Mouse (Mus musculus) liver, adult 2 months (tissue): Measurements from ENCODE around the gene Pigs. TPM values are rescaled to one million over a fixed set of nuclear protein-coding genes. Genes with fewer than 3 reads are reported as not detected.

Experiments
- DNase-seq: peaks from one replicate; pipeline ENCODE4 v3.0.0-alpha.2; 2011; ENCODE audit warnings: low read depth, low spot score; ENCODE audit errors: extremely low read depth
- H3K27ac ChIP-seq: fragments of 200-500 bp; replicated peaks from 2 replicates; pipeline ENCODE4 v1.5.1; 2012; ENCODE audit warnings: low read depth, mild to moderate bottlenecking, control low read depth, inconsistent platforms, low read length; ENCODE audit not compliant: insufficient read depth
- H3K27me3 ChIP-seq: fragments of 200-500 bp; 2 replicates; pipeline ENCODE4 v1.6.1; 2012; ENCODE audit warnings: mild to moderate bottlenecking, moderate library complexity, low read length, inconsistent platforms; ENCODE audit not compliant: control insufficient read depth, insufficient read depth
- H3K36me3 ChIP-seq: fragments of 200-500 bp; 2 replicates; pipeline ENCODE4 v1.6.1; 2012; ENCODE audit warnings: low read length, inconsistent platforms; ENCODE audit not compliant: control insufficient read depth, insufficient read depth
- H3K4me1 ChIP-seq: fragments of 200-500 bp; 2 replicates; pipeline ENCODE4 v1.6.1; 2011; ENCODE audit warnings: low read length; ENCODE audit not compliant: control insufficient read depth, insufficient read depth
- H3K4me3 ChIP-seq: fragments of 200-500 bp; 2 replicates; pipeline ENCODE4 v1.5.1; 2011; ENCODE audit warnings: low read depth, mild to moderate bottlenecking, control low read depth, low read length, moderate library complexity; ENCODE audit not compliant: insufficient read depth
- H3K79me2 ChIP-seq: fragments of 200-500 bp; 2 replicates; pipeline ENCODE4 v1.6.1; 2012; ENCODE audit warnings: inconsistent platforms, mild to moderate bottlenecking, low read length, moderate library complexity; ENCODE audit not compliant: control insufficient read depth, insufficient read depth
- H3K9ac ChIP-seq: fragments of 200-500 bp; 2 replicates; pipeline ENCODE4 v1.6.1; 2012; ENCODE audit warnings: low read depth, mild to moderate bottlenecking, control low read depth, inconsistent platforms, low read length
- CTCF ChIP-seq: fragments of 200-500 bp; IDR thresholded peaks from 2 replicates; pipeline ENCODE4 v1.5.1; 2011; ENCODE audit warnings: low read depth, low read length, control low read depth
- POLR2A ChIP-seq: fragments of 200-500 bp; IDR thresholded peaks from 2 replicates; pipeline ENCODE4 v1.6.1; 2011; ENCODE audit warnings: low read length, control low read depth; ENCODE audit not compliant: insufficient read depth; ENCODE audit errors: extremely low read depth
- WGBS: fragments of 180-500 bp; shearing (Covaris S2); methylation state at CpG from one replicate; pipeline ENCODE4 v1.1.7; 2018; 5-methylcytosine and 5-hydroxymethylcytosine counted together
- polyA plus RNA-seq: library from polyadenylated mRNA; depleted of rRNA; stranded (reverse); fragments of >200 nt; gene quantifications from 2 replicates; pipeline ENCODE4 v1.2.3, GENCODE M21; 2012
- total RNA-seq: library from RNA; depleted of rRNA; stranded (reverse); fragments of >200 nt; gene quantifications from 2 replicates; pipeline ENCODE4 v1.2.3, GENCODE M21; 2014

Gene Pigs
- total and polyA plus RNA-seq, 2 experiments: 6.6 to 35.5 TPM

GRCm38 (mm10) chr11:78318411-78318810 is 9.8 kb upstream of the Pigs start:
- no peaks in the 10 kb centered on the region for H3K36me3 ChIP-seq
- no peak overlapping the region for H3K27ac ChIP-seq
- DNase-seq: no peak
- TF ChIP-seq CTCF (no peak), POLR2A (no peak)
- WGBS: 95% methylated on average over 2 of the region's 2 CpGs
- no peaks in the 10 kb centered on the region for H3K27me3 ChIP-seq
- no peak overlapping the region for H3K4me3 ChIP-seq
- no peak overlapping the region for H3K9ac ChIP-seq
- H3K79me2 ChIP-seq: no peaks in the 10 kb centered on the region
- H3K4me1 ChIP-seq: peaks cover 2% of the 10 kb centered on the region; the same call in 1 of the 2 replicates

DNA sequence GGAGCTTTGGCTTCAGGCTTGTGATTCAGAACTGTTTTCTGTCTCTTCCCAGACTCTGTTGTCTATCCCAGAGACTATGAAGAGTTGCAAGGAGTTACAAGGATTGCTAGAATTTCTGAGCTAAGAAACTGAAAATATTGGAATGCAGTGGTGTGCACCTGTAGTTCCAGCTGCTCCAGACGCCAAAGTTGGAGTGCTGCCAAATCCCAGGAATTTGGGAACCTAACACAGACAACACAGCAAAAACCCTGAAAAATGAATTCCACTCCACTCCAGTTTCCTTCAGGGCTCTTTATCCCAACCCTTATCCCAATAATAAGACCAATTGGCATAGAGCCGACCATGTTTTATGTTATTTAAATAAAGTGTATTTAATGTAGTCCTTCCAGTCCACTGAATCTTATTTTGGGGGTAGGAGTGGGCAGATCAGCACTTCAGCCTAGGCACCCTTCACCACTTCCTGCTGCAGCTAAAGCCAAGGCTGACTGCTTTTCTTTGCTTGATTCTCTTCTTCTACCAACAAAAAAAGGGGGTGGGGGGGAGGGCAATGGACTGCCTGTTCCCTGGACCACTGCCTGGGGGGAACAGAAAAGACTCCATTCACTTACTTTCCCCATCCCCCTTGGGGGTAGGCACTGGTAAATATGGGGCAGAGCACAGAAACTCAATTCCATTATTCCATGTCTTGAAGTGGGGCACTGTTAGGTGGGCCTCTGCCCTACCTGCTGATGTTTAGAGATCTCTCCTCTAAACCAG is 6.0 kb upstream of the Pigs start:
- WGBS: 47% methylated on average over 2 of the region's 2 CpGs
- H3K4me3 ChIP-seq: no peak overlapping the region
- no peaks in the 10 kb centered on the region for H3K79me2 ChIP-seq
- DNase-seq: no peak
- no peaks in the 10 kb centered on the region for H3K27me3 ChIP-seq
- no peaks in the 10 kb centered on the region for H3K36me3 ChIP-seq
- TF ChIP-seq POLR2A (no peak), CTCF (no peak)
- no peak overlapping the region for H3K9ac ChIP-seq
- no peak overlapping the region for H3K27ac ChIP-seq
- peaks cover 2% of the 10 kb centered on the region; the same call in 1 of the 2 replicates for H3K4me1 ChIP-seq

- DNase-seq: peak; percentile 95
- peak within 1 kb of the TSS; percentile 46; the same call in 1 of the 2 replicates for H3K27ac ChIP-seq
- peak; percentile 75 for TF ChIP-seq POLR2A
- TF ChIP-seq CTCF: no peak; the same call in 1 of the 2 replicates
These were observed 5.4 kb upstream of the Pigs start, which contains the start of gene Aldoc for GRCm38 (mm10) chr11:78322860-78323259. Gene Aldoc (plus strand): TSS chr11:78322968.

DNA sequence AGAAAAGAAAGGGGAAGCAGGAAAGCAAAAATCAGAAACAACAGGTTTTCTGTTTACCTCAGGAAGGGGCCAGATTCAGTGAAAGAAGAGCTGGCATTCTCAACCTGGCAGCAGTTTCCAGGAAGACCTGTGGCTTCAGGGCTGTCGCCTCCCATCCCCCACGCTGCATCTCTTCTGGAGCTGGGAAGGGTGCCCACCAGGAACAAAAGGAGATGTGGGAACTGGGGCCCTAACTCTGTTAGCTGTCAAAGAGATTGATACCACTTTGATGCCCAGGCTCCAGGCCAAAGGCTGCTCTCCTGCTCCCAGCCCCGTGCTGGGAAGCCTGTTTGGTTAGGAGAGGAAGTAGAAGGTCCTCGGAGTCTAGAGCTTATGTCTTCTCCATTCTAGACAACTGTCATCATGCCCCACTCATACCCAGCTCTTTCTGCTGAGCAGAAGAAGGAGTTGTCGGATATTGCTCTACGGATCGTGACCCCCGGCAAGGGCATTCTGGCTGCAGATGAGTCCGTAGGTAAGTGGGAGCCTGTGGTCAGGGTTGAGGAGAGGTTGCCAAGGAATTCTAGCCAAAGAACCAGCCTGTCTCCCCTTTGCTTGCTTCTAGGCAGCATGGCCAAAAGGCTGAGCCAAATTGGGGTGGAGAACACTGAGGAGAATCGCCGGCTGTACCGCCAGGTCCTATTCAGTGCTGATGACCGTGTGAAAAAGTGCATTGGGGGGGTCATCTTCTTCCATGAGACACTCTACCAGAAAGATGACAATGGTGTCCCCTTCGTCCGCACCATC is 4.0 kb upstream of the Pigs start:
- 94% methylated on average over 15 of the region's 15 CpGs for WGBS

More at GRCm38 (mm10) chr11:78322860-78323259, 5.4 kb upstream of the Pigs start, which contains the start of gene Aldoc:
- Histone ChIP-seq H3K36me3 (no peaks in the 10 kb centered on the region), H3K4me1 (peaks cover 2% of the 10 kb centered on the region; the same call in 1 of the 2 replicates), H3K4me3 (peak within 1 kb of the TSS; percentile 51), H3K79me2 (no peaks in the 10 kb centered on the region), H3K27me3 (no peaks in the 10 kb centered on the region), H3K9ac (peak within 1 kb of the TSS; percentile 75)
- WGBS: 5% methylated on average over 15 of the region's 15 CpGs

GRCm38 (mm10) chr11:78324965-78325364 is 3.2 kb upstream of the Pigs start:
- Histone ChIP-seq H3K27me3 (no peaks in the 10 kb centered on the region), H3K36me3 (no peaks in the 10 kb centered on the region), H3K4me3 (no peak overlapping the region), H3K4me1 (peaks cover 6% of the 10 kb centered on the region), H3K79me2 (peaks cover 3% of the 10 kb centered on the region; the same call in 1 of the 2 replicates), H3K27ac (no peak overlapping the region), H3K9ac (no peak overlapping the region)
- TF ChIP-seq POLR2A: no peak
- no peak for TF ChIP-seq CTCF
- no peak for DNase-seq
- WGBS: 94% methylated on average over 12 of the region's 12 CpGs

More for the DNA sequence above, 4.0 kb upstream of the Pigs start:
- H3K9ac ChIP-seq: no peak overlapping the region
- no peak overlapping the region for H3K4me3 ChIP-seq
- peaks cover 2% of the 10 kb centered on the region; the same call in 1 of the 2 replicates for H3K79me2 ChIP-seq
- no peak overlapping the region for H3K27ac ChIP-seq
- DNase-seq: no peak
- no peaks in the 10 kb centered on the region for H3K36me3 ChIP-seq
- H3K27me3 ChIP-seq: no peaks in the 10 kb centered on the region
- peaks cover 6% of the 10 kb centered on the region for H3K4me1 ChIP-seq
- no peak for TF ChIP-seq CTCF
- no peak for TF ChIP-seq POLR2A
